Mouse (Mus musculus) cerebellum, adult 9-10 months (tissue): Measurements from ENCODE around the gene Mcf2.

Source experiments
- DNase-seq: peaks from one replicate; pipeline ENCODE4 v3.0.0; 2022

The Mcf2 gene

GRCm38 (mm10) chrX:60178744-60179458, at the start of gene Mcf2:
Mcf2 (minus strand) TSS chrX:60179089.
- no peak for DNase-seq

- DNase-seq = no peak
Measured at GRCm38 (mm10) chrX:60187726-60188125, 8.8 kb upstream of the Mcf2 start.

GRCm38 (mm10) chrX:60182611-60183010, 3.7 kb upstream of the Mcf2 start:
- DNase-seq = no peak

GRCm38 (mm10) chrX:60178025-60178743, 705 bp downstream of the Mcf2 start:
- no peak for DNase-seq

- DNase-seq = no peak
Measured at GRCm38 (mm10) chrX:60170106-60170505, 8.8 kb downstream of the Mcf2 start.

- no peak for DNase-seq
Measured at GRCm38 (mm10) chrX:60169511-60169910, 9.4 kb downstream of the Mcf2 start.

- no peak for DNase-seq
Measured at GRCm38 (mm10) chrX:60168796-60169195, 10.1 kb downstream of the Mcf2 start.

GRCm38 (mm10) chrX:60147268-60147974, 31.5 kb downstream of the Mcf2 start:
- DNase-seq = no peak

GRCm38 (mm10) chrX:60075359-60075758, 103.5 kb downstream of the Mcf2 start:
- no peak for DNase-seq

- no peak for DNase-seq
Measured at GRCm38 (mm10) chrX:60055185-60055584, 123.7 kb downstream of the Mcf2 start.

- no peak for DNase-seq
Measured at GRCm38 (mm10) chrX:60054745-60055144, 124.1 kb downstream of the Mcf2 start.

GRCm38 (mm10) chrX:60026654-60027053, 152.2 kb downstream of the Mcf2 start:
- peak; percentile 27 for DNase-seq

GRCm38 (mm10) chrX:60021595-60021994, 157.3 kb downstream of the Mcf2 start:
- no peak for DNase-seq

- no peak for DNase-seq
Measured at GRCm38 (mm10) chrX:60021007-60021406, 157.9 kb downstream of the Mcf2 start.

GRCm38 (mm10) chrX:60014588-60014987, 164.3 kb downstream of the Mcf2 start:
- DNase-seq = no peak

GRCm38 (mm10) chrX:60013084-60013676, 165.7 kb downstream of the Mcf2 start:
- peak; percentile 25 for DNase-seq
